Mouse (Mus musculus) embryo, embryonic 9.5 days (tissue): ENCODE results near the gene S100a6.

Experiments used
- DNase-seq: peaks from one replicate; pipeline ENCODE4 v3.0.0-alpha.2; 2017; ENCODE audit errors: extremely low spot score

S100a6 gene

GRCm38 (mm10) chr3:90612728-90613291 is at the start of gene S100a6:
Gene S100a6 (plus strand): TSS chr3:90612882.
- DNase-seq: peak; percentile 76

- no peak for DNase-seq
Observed at GRCm38 (mm10) chr3:90574691-90575090, 38.0 kb upstream of the S100a6 start.

- DNase-seq: no peak
Observed at GRCm38 (mm10) chr3:90575320-90575719, 37.4 kb upstream of the S100a6 start.

- DNase-seq: no peak
Observed at GRCm38 (mm10) chr3:90576351-90577001, 36.2 kb upstream of the S100a6 start.

- no peak for DNase-seq
Observed at GRCm38 (mm10) chr3:90579433-90579832, 33.2 kb upstream of the S100a6 start.

- DNase-seq: no peak
Observed at GRCm38 (mm10) chr3:90581141-90581540, 31.5 kb upstream of the S100a6 start.

GRCm38 (mm10) chr3:90582156-90582555 is 30.5 kb upstream of the S100a6 start:
- DNase-seq: no peak

GRCm38 (mm10) chr3:90582556-90582955 is 30.1 kb upstream of the S100a6 start:
- DNase-seq: no peak

- DNase-seq: no peak
Observed at GRCm38 (mm10) chr3:90583893-90584292, 28.8 kb upstream of the S100a6 start.

GRCm38 (mm10) chr3:90585595-90585994 is 27.1 kb upstream of the S100a6 start:
- peak; percentile 73 for DNase-seq

GRCm38 (mm10) chr3:90586016-90586643 is 26.6 kb upstream of the S100a6 start:
- no peak for DNase-seq

GRCm38 (mm10) chr3:90586906-90587305 is 25.8 kb upstream of the S100a6 start:
- no peak for DNase-seq

- no peak for DNase-seq
Observed at GRCm38 (mm10) chr3:90587361-90588101, 25.2 kb upstream of the S100a6 start.

- no peak for DNase-seq
Observed at GRCm38 (mm10) chr3:90589390-90589789, 23.3 kb upstream of the S100a6 start.

GRCm38 (mm10) chr3:90589947-90590346 is 22.7 kb upstream of the S100a6 start, which contains the start of gene S100a2:
Gene S100a2 (plus strand): TSS chr3:90590247.
- DNase-seq: no peak

- no peak for DNase-seq
Observed at GRCm38 (mm10) chr3:90594466-90594865, 18.2 kb upstream of the S100a6 start.

- no peak for DNase-seq
Observed at GRCm38 (mm10) chr3:90595556-90595955, 17.1 kb upstream of the S100a6 start.

GRCm38 (mm10) chr3:90596810-90597209 is 15.9 kb upstream of the S100a6 start:
- no peak for DNase-seq

- DNase-seq: no peak
Observed at GRCm38 (mm10) chr3:90597736-90598135, 14.9 kb upstream of the S100a6 start.

- no peak for DNase-seq
Observed at GRCm38 (mm10) chr3:90598212-90598611, 14.5 kb upstream of the S100a6 start.

GRCm38 (mm10) chr3:90599401-90599800 is 13.3 kb upstream of the S100a6 start:
- no peak for DNase-seq

GRCm38 (mm10) chr3:90600036-90600435 is 12.6 kb upstream of the S100a6 start:
- no peak for DNase-seq
